Mouse (Mus musculus): ENCODE data around the gene Hace1. TPM values are rescaled to one million over a fixed set of nuclear protein-coding genes. Genes with fewer than 3 reads are reported as not detected.

Hace1 gene
- polyA plus RNA-seq, 1 experiment from 2014 or later = 19.3 TPM

GRCm38 (mm10) chr10:45695522-45695921, 117.9 kb downstream of the Hace1 start:
- Histone ChIP-seq H3K27me3 (ENCODE audit: insufficient read depth, low read length) (no peaks in the 10 kb centered on the region), H3K36me3 (ENCODE audit: insufficient read depth) (no peaks in the 10 kb centered on the region), H3K27ac (ENCODE audit: low read depth) (no peak overlapping the region), H3K9ac (no peak overlapping the region), H3K4me2 (no peak overlapping the region), H3K4me1 (ENCODE audit: insufficient read depth) (no peaks in the 10 kb centered on the region), H3K9me3 (ENCODE audit: low read depth, low read length) (no peaks in the 10 kb centered on the region), H3K4me3 (ENCODE audit: low read depth, low read length) (no peak overlapping the region)
- 97% methylated on average over 1 of the region's 1 CpGs for WGBS
- DNase-seq (no peak), ATAC-seq (ENCODE audit: insufficient read depth) (no peak)
- no peak for TF ChIP-seq CTCF (IDR thresholded peaks at IDR 0.05; ENCODE audit: low read depth)

GRCm38 (mm10) chr10:45698930-45699329, 121.3 kb downstream of the Hace1 start:
- no peak for TF ChIP-seq CTCF (IDR thresholded peaks at IDR 0.05; ENCODE audit: low read depth)
- Histone ChIP-seq H3K4me1 (ENCODE audit: insufficient read depth) (no peaks in the 10 kb centered on the region), H3K27me3 (ENCODE audit: insufficient read depth, low read length) (no peaks in the 10 kb centered on the region), H3K4me2 (no peak overlapping the region), H3K27ac (ENCODE audit: low read depth) (no peak overlapping the region), H3K36me3 (ENCODE audit: insufficient read depth) (peaks cover 4% of the 10 kb centered on the region; the same call in 1 of the 2 replicates), H3K9me3 (ENCODE audit: low read depth, low read length) (no peaks in the 10 kb centered on the region), H3K4me3 (ENCODE audit: low read depth, low read length) (no peak overlapping the region), H3K9ac (no peak overlapping the region)
- no peak for ATAC-seq (ENCODE audit: insufficient read depth)
- 77% methylated on average over 3 of the region's 3 CpGs for WGBS
- DNase-seq = no peak

- no peak for TF ChIP-seq CTCF (IDR thresholded peaks at IDR 0.05; ENCODE audit: low read depth)
- H3K27ac ChIP-seq (ENCODE audit: low read depth) = no peak overlapping the region
- no peak overlapping the region for H3K9ac ChIP-seq
- no peak overlapping the region for H3K4me3 ChIP-seq (ENCODE audit: low read depth, low read length)
- peak; percentile 87 for DNase-seq
- ATAC-seq (ENCODE audit: insufficient read depth) = peak; percentile 96
- no peaks in the 10 kb centered on the region for H3K4me1 ChIP-seq (ENCODE audit: insufficient read depth)
- H3K9me3 ChIP-seq (ENCODE audit: low read depth, low read length) = no peaks in the 10 kb centered on the region
- H3K36me3 ChIP-seq (ENCODE audit: insufficient read depth) = no peaks in the 10 kb centered on the region
- H3K4me2 ChIP-seq = no peak overlapping the region
- no peaks in the 10 kb centered on the region for H3K27me3 ChIP-seq (ENCODE audit: insufficient read depth, low read length)
- 49% methylated on average over 2 of the region's 2 CpGs for WGBS
These were observed 129.2 kb downstream of the Hace1 start for GRCm38 (mm10) chr10:45706849-45707248.

GRCm38 (mm10) chr10:45710848-45711247, 133.2 kb downstream of the Hace1 start:
- WGBS = 72% methylated on average over 3 of the region's 3 CpGs
- H3K27ac ChIP-seq (ENCODE audit: low read depth) = no peak overlapping the region
- H3K4me3 ChIP-seq (ENCODE audit: low read depth, low read length) = no peak overlapping the region
- no peak overlapping the region for H3K4me2 ChIP-seq
- H3K9me3 ChIP-seq (ENCODE audit: low read depth, low read length) = no peaks in the 10 kb centered on the region
- DNase-seq (peak; percentile 31), ATAC-seq (ENCODE audit: insufficient read depth) (no peak)
- TF ChIP-seq CTCF (IDR thresholded peaks at IDR 0.05; ENCODE audit: low read depth) = no peak
- no peaks in the 10 kb centered on the region for H3K4me1 ChIP-seq (ENCODE audit: insufficient read depth)
- peaks cover 8% of the 10 kb centered on the region; the same call in 1 of the 2 replicates for H3K36me3 ChIP-seq (ENCODE audit: insufficient read depth)
- no peak overlapping the region for H3K9ac ChIP-seq
- H3K27me3 ChIP-seq (ENCODE audit: insufficient read depth, low read length) = no peaks in the 10 kb centered on the region

- ATAC-seq (ENCODE audit: insufficient read depth) (no peak), DNase-seq (no peak)
- TF ChIP-seq CTCF (IDR thresholded peaks at IDR 0.05; ENCODE audit: low read depth) = no peak
- Histone ChIP-seq H3K4me2 (no peak overlapping the region), H3K9me3 (ENCODE audit: low read depth, low read length) (no peaks in the 10 kb centered on the region), H3K4me3 (ENCODE audit: low read depth, low read length) (no peak overlapping the region), H3K36me3 (ENCODE audit: insufficient read depth) (peaks cover 8% of the 10 kb centered on the region; the same call in 1 of the 2 replicates), H3K27me3 (ENCODE audit: insufficient read depth, low read length) (no peaks in the 10 kb centered on the region), H3K9ac (no peak overlapping the region), H3K4me1 (ENCODE audit: insufficient read depth) (no peaks in the 10 kb centered on the region), H3K27ac (ENCODE audit: low read depth) (no peak overlapping the region)
- 56% methylated on average over 4 of the region's 4 CpGs for WGBS
These were observed 133.7 kb downstream of the Hace1 start for GRCm38 (mm10) chr10:45711348-45711747.

Small RNA genes within 50 kb of the gene (microRNA-seq; reads per million reads assigned to microRNA genes)
- not detected for gene Gm27731 (ENCODE audit: borderline number of aligned reads)

Other genes with a start within 250 kb of the Hace1 start
- 1.2 and 1.9 TPM in 2 replicates for gene Bves, start 242.1 kb upstream of the Hace1 start, polyA plus RNA-seq (2014; fragmentation: Nextera tagmentation; extraction: Ambion mirVana)
- 0.99 and 1.6 TPM in 2 replicates for gene Lin28b, start 91.4 kb upstream of the Hace1 start, polyA plus RNA-seq (2014; fragmentation: Nextera tagmentation; extraction: Ambion mirVana)